Mouse (Mus musculus): ENCODE measurements at regions not wholly inside any gene's neighbourhood (a gene's known extent, or its start where the extent isn't known, plus 50 kb on each side); places are given as distances from the start of the nearest gene placed in this dataset.

DNA sequence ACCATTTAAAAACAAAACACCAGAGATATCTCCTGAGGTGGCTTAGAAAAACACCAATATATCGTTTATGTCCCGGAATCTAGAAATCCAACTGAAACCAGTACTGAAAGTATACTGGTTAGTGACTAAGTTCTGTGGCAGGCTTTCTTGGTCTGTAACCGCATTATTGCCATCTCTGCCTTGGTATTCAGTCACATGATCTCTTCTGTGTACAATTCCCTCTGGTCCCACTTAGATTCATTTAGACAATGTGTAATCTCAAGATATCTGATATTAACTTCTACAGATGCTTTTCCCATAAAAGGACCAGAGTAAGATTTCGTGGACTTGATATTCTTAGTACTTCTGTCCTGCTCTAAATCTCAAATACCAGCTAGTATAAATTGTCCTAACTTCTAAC is 414.7 kb downstream of the Ptprc start:
- no peak for DNase-seq (ENCODE audit: low spot score)

DNA sequence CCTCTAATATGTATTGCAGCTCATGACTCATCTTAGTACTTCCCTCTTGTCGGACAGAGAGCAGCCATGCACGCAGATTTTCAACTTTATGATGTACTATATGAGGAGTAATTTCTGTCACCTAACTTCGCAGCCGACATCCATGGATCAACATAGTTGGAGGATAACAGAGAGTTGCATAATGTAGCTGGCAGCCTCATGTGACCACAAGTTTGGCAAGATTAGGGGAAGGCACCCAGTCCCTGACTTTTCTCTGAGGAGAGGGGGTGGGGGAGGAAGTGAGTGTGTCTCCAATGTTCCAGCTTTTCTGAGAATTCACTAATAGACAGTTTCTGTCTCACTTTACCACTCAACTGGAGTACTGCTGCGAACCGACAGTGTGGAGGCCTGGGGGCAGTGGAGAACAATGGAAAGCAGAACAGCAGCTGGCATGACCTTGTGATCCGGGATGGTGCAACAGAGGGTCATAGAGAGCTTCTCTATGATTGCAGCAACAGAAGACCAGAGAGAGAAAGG is 424.0 kb downstream of the Ptprc start:
- DNase-seq (ENCODE audit: low spot score) = no peak

DNA sequence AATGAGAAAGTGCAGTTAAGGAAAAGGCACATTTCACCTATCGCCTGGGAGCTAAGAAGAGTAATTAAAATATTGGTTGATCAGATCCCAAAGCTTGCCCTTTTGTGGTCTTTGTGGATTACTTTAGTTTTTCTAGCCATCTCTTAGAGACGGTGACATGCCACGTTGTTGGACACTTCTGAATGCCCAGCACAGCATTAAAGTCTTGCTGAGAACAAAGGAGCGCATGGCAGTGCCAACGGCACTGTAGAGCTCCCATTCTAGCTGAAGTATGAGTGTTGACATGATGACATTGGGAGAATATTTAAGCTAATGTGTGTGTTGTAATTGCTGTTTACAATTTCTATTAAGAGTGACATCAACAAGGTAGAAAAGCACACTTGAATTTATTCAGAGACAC is 424.6 kb downstream of the Ptprc start:
- no peak for DNase-seq (ENCODE audit: low spot score)

DNA sequence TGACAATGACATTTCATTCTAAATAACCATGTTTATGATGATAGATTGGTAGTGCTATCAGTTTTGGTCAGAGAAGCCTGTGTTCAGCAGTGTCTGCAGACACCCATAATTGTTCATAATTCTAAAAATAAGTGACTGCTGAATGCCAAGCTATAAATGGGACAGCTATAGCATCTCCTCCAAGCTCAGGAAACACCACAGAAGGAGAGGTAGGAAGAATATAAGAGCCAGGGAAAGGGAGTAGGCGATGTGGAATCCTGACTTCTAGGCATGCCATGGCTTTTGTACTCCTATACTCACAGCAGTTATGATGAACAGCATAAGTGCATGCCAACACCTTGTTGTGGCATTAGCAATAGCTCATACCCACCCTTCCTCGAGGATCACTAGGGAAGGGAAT is 429.4 kb downstream of the Ptprc start:
- no peak for DNase-seq (ENCODE audit: low spot score)

DNA sequence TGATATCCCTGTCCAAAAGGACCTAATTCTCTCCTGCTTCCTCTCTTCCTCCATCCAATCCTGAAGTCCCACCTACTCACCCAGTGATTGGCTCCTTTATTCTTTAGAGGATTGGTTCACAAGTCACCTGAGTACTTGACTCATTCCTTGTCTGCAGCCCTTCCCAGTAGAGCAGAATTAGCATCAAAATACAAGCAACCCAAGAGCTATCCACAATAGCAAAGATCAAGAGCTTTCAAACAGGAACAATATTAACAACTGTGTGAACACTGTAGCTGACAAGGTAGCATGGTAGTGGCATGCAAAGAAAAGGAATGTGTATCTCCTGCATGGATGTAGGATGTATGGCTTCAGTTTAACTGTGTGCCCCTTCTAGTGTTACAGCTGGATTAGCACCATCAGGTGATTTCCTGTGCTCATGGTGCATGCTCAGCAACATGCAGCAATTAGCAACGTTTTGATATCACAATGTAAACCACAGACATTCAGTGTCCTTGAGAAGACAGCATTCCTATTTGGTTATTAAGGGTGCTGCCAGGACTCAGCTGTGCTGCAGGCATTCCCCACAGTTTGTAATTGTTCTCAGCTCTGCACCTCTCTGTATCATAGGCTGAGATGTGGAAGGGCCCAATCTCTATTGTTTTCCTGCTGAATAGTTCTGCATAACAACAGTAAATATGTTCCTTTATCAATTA is 437.2 kb downstream of the Ptprc start:
- DNase-seq (ENCODE audit: low spot score) = peak; percentile 15

DNA sequence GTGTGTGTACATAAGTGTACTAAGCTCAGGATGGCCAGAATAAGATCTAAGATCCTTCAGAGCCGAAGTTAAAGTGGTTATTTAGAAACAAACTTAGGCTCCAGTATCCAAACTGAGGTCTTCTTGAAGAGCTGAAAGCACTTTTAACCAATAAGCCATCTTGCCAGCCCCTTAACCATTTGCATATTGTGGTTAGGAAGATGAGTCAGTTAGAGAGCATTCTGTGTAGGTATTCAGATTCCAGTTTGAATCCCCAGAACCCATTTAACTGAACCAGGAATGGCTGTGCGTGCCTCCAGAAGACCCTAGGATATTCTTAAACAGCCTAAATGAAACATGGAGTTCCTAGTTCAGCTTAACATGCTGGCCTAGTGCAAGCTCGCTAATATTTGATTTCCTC is 471.6 kb downstream of the Ptprc start:
- DNase-seq (ENCODE audit: low spot score) = peak; percentile 7

DNA sequence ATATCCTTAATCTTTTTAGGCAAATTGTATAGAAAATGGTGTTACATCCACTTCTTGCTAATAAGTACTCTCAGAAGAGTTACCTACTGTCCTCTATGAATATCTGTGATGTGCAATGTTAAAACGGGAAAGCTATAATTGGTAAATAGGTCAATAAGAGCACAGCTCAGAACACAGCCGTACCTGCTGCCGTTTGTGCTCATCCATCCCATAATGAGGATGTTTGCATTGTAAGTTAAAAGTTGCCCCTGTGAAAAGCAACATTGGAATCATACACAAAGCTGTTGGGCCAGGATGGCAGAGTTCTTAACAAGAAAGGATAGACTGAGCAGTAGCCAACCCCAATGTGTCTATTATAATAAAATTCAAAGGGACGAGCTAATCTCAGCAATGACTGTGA is 476.6 kb downstream of the Ptprc start:
- no peak for DNase-seq (ENCODE audit: low spot score)

DNA sequence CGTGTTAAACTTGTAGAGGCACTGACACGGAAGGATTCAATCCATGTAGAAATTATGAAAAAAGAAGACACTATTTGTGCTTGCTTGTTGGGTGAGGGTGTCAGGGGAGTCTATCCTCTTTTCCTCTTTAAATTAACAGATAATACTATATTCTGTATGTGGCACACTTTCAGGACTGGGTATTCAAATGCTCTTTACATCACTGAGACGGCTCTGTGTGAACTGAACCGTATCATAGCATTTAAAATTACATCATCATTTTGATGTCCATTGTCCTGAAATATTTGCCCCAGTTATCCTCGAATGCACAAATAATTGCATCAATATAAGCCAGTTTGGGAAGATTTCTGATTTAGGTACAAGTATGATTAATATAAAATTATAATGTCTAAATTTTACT is 478.2 kb downstream of the Ptprc start:
- DNase-seq (ENCODE audit: low spot score) = no peak

DNA sequence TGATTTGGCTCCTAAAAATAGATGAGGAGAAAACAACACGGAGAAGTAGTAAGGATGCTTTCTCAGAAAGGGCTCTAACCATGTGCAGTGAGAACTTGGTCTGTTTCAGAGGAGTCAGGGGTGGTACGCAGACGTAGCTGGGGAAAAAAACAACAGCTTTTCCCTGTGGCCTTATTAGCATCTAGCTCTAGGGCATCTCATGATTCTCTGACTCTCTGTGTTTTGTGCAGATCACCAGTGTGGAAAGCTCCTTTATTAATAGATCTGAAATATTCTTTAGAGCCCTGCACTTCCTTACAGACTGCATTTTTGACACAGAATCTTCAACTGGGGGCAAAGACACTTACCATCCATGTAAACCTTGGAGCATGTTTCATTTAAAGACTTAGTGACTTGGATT is 478.7 kb downstream of the Ptprc start:
- no peak for DNase-seq (ENCODE audit: low spot score)

DNA sequence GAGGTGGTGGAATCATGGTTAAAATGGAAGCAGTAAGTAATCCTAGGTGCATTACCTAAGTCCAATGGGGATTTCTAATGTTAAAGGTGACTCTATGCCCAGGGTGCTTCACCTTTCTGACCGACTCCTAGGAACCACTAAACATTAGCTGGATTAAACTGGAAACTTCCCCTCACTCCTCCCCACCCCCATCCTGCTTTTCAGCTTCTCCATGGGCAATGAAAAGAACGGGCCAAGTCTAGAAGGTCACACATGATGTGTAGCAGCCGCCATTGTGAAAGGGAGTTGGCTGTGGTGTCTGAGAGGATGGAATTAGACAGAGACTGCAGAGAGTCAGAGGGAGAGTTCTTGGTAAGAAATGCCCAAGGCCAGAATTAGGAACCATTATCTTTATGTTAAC is 479.8 kb downstream of the Ptprc start:
- no peak for DNase-seq (ENCODE audit: low spot score)

DNA sequence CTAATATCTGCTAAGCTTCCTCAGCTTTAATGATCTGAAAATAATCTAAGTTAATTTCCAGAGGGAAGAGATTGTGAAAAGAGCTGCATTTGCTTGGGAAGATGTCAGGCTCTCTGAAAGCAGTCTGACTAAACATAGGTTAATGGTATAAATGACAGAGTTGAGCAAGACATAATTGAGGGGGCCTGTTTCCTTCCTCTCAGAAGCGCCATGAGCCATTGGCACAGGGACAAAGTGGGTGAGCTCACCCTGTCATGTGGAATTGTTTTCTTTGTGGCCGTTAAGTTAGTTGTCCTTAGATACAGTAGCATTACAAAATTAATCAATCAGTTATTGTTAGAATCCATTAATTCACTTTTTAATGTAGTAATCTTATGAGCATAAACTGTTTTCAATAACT is 483.0 kb downstream of the Ptprc start:
- no peak for DNase-seq (ENCODE audit: low spot score)

DNA sequence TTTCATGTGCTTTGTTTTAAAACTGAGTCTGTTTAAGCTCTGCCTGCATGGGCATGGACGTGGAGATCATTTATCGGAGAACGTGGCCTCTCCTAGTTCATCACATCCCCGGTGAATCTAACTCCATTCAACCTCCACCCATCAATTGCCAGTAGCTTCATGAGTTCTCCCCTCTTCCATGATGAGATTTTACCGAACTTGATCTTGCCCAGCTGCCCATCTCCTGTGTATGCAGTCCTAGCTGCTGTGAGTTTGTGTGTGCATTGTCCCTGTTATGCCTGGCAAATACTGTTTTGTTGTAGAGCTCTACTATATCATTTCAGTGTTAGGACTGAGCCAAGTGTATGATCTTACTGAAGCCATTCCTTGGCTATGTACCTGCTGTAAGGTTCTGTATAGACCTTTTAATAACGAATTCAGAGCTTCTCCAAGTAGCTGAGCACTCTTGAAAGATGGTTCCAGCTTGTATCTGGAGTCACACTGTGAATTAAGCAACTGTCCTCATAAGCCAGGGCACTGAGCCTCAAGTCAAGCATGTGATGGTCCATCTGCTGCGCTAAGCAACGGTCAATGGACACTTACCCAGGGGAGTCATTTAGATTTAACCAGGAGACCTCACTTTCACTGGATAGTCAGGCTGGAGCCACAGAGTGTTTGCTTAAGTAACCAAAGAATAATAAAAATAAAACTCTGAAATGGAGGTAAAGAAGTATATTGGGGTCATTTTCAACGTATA is 484.5 kb downstream of the Ptprc start:
- no peak for DNase-seq (ENCODE audit: low spot score)

DNA sequence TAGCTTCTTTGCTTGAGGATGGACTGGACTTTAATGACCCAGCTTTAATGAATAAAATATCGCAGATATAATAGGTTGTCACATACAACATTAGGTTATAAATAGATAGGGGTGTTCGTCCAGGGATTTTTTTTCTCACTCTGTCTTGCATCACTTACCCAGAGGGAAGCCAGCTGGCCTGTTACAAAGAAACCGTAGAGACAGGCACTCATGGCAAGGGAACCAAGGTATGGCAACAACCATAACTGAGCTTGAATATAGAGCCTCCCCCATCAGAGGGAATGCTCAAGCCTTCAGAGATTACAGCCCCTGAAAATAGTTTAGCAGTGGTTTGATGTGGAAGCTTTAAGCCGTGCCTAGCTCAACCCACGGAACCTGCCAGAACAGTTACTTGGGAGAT is 504.9 kb downstream of the Ptprc start:
- no peak for DNase-seq (ENCODE audit: low spot score)

DNA sequence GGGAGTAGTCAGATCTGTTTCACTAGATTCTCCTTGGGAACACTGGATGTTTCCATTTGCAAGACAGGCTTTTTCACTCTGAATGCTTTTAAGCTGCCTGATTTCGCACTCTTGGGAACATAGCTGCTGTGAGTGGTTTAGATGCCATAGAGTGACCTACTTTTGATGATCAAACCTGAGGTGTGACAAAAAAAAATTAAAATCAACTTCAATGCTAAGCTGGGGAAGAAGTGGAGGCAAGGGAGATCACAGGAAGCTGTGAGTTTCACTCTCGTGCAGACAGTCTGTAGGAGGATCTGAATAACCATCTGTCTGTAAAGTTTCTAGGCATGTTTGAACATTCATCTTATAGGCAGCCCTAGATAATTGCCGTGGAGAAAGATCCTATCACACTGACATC is 505.7 kb downstream of the Ptprc start:
- peak; percentile 69 for DNase-seq (ENCODE audit: low spot score)

DNA sequence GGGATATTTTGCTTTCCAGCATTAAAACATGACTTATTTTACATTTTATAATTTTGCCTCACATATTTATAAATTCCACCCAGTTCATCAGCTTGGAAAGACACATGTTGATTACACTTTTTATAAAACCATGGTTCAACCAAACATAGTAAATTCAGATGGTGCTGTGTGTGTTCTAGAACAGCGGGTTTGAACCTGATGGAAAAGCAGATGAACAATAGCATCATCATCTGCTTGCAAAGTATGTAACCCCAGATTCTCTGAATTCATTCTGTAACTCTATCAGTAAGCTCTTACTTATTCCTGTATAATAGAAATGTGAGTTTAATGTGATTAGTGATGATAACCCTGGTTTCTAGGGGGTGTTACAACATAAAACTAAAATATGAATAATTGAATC is 517.4 kb downstream of the Ptprc start:
- no peak for DNase-seq (ENCODE audit: low spot score)

DNA sequence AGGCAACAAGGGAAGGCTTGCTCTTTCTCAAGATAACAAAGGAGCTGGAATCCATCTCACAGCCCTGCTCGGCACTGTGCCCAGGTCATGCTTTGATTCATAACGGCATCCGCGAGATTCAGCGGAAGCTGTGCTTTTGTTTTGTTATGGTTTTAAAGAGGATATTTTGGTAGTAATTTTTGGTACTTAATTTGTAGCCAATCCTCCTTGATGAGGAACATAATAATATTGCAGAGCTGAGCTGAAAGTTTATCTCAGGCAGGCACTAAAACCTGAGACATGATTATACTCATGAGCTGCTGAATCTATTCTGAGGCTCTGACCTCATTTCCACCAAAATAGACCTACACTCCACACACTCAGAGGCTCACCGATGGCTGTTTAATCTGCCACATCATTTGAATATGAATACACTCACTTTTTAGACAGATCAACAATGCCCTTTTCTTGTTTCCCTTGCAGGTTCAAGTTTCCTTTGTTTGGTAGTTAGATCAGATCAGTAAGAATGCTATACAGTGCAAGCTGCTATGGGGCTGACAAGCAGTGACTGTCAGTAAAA is 518.5 kb downstream of the Ptprc start:
- peak; percentile 66 for DNase-seq (ENCODE audit: low spot score)

DNA sequence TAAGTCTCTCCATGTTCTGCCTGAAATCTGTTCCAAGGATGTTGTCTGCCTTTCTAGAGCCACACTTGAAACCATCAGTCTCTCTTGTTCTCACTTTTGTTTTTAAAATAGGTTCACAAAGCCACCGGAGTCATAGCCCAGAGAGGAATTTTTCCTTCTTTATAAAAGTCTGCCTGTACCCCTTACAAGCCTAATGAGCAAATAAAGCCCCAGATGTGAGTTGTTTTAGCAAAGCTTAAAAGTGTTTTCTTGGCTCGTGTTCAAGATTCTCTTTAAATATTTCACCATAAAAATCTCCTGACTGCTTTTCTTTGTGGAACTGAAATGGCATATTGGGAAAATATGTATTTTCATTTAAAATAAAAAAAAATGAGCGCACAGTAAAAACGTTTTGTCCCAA is 521.3 kb downstream of the Ptprc start:
- DNase-seq (ENCODE audit: low spot score) = no peak

DNA sequence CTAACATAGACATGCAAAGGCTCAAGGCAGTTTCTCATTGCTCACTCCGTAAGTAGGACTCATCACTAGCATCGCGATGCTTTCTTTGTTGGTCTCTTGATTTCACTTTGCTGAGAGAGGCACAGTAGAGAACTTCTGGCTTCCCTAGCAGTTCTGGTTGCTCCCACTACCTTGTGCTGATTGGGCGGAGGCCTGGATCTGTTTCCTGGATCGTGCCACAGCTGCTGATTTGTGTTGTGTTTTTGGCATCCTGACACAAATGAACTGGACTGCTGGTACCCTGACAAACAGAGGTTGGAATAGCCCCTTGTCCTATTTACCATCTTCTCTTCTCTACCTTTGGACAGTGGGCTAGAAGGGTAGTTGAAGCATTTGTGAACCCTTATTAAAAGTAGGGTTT is 522.0 kb downstream of the Ptprc start:
- no peak for DNase-seq (ENCODE audit: low spot score)

DNA sequence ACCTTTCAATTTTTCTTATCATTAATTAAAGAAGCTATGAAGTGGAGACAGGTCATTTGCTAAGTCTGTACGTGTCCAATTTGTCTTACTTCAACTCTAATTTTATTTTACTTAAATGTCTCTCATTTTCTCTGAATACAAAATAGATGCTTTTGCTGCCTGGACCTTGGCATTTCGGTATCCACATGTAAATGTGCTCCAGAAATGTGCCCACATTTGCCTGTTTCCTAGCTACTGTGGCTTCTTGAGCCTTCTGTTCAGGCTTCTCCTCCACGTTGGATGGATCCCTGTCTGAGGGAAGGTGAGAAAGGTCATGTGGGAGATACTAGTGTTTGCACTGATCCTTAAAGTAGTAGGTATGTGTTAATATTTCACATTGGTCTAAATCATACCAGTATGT is 524.9 kb downstream of the Ptprc start:
- DNase-seq (ENCODE audit: low spot score) = no peak

DNA sequence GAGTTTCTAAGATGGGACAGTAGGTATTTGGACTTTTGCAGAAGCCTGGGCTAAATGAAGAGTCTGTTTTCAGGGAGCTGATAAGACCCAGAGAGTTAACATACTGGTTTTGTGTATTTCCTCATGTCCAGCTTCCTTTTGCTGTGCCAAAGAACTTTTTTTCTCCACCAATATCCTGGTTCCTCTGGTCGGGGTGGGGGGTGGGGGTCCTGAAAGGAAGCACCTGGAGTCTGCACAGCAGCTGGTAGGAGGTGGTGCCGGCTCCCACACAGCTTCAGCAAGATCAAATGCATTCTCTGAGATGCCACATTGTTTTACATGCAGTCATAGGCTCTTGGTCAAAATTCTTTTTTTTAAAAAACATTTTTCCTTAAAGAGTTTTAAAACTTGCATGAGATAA is 525.4 kb downstream of the Ptprc start:
- DNase-seq (ENCODE audit: low spot score) = peak; percentile 76

DNA sequence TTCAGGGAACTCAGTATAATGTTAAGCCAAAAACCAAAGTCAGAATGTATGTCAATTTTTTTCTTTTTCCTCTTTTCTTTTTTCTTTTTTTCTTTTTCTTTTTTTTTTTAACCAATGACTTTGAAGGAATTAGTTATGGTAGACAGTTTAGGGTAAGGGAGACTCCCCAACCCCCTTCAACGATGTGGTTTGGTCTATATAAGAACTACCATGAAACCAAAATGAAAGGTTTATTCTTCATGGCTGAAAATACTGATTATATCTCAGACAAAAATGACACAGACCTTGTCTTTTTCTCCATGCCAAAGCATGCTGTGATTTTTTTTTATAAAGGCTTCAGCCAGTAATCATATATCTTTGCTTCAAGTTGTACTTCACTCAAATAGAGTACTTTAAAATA is 526.7 kb downstream of the Ptprc start:
- no peak for DNase-seq (ENCODE audit: low spot score)

DNA sequence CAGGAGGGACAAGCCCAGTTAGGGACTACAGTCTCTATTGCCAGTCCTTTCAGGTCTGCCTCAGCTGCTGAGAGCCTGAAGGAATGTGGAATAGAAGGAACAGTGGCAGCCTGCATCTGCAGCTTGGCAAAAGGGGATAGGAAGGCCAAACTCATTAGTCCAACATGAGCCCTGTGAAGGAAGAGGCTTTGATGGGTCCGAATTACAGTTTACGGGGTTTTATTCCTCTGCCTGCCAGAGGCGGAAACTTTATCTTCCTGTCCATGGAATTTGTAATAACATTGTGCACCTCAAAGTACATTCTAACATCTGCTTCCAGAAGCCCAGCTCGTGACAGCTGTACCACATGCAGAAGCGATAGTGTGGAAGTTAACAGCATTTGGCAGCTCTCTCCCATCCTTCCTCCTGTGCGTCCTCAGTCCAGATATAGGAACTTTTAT is 530.9 kb downstream of the Ptprc start:
- no peak for DNase-seq (ENCODE audit: low spot score)

DNA sequence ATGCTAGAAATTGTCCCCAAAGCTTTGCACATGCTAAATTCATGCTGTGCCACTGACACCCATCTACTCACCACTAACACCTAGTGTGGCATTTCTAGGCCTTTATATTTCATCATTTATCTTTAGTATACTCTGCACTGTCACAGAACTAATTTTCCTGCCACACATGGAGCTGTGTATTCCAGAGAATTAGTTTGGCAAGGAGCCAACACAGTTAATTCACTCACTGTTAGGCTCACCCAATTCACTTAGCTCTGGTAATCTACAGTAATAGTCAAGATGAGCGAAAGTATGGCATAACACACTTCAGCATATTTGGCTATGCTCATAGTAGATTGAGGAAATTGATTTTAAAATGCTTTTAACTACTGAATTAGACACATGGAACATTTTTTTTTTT is 532.0 kb downstream of the Ptprc start:
- no peak for DNase-seq (ENCODE audit: low spot score)
